8 mouse cellular contexts compared by ENCODE assay signal in genomic region chr4:136206033-136206893, GRCm38 (mm10). TPM values are rescaled to one million over a fixed set of nuclear protein-coding genes. Genes with fewer than 3 reads are reported as not detected.
DNase-seq lines count a peak whose midpoint lies in the region; ATAC-seq lines count a peak whose summit lies in the region.

Gene Asap3 (plus strand): TSS chr4:136206365.

- peaks cover 58% of the 10 kb centered on the region for H3K27me3 ChIP-seq in forebrain, embryonic 10.5 days (ENCODE audit: poor library complexity, severe bottlenecking)
- H3K27me3 ChIP-seq in heart, embryonic 15.5 days: 0 out of 2 replicates have a peak, but pooled peaks cover 3% of the 10 kb centered on the region
- peaks cover 92% of the 10 kb centered on the region for H3K27me3 ChIP-seq in liver, embryonic 15.5 days
- no peaks in the 10 kb centered on the region for H3K27me3 ChIP-seq in neural tube, embryonic 12.5 days (replicated peaks)

- H3K9ac ChIP-seq in heart, embryonic 15.5 days: peak within 1 kb of the TSS; percentile 69
- peak within 1 kb of the TSS; percentile 65 for H3K9ac ChIP-seq in liver, embryonic 15.5 days
- peak within 1 kb of the TSS; percentile 73 for H3K9ac ChIP-seq in neural tube, embryonic 12.5 days

- H3K27ac ChIP-seq in forebrain, embryonic 10.5 days: peak within 1 kb of the TSS; percentile 85
- H3K27ac ChIP-seq in heart, embryonic 15.5 days: peak within 1 kb of the TSS; percentile 43
- peak within 1 kb of the TSS; percentile 33 for H3K27ac ChIP-seq in liver, embryonic 15.5 days (replicated peaks)
- H3K27ac ChIP-seq in neural tube, embryonic 12.5 days: no peak within 1 kb of the TSS

- peak; percentile 79 for ATAC-seq in CD4-positive, CD25-positive, alpha-beta regulatory T cell, adult 4 months
- ATAC-seq in heart, embryonic 15.5 days (replicated peaks; ENCODE audit: insufficient number of reproducible peaks, insufficient read depth, low FRiP score, low read depth): peak; percentile 90
- peak; percentile 87 for ATAC-seq in liver, embryonic 15.5 days (ENCODE audit: insufficient read depth)
- peak; percentile 91 for ATAC-seq in neural tube, embryonic 12.5 days (ENCODE audit: low FRiP score, low read depth)

- H3K9me3 ChIP-seq in forebrain, embryonic 10.5 days: no peaks in the 10 kb centered on the region
- no peaks in the 10 kb centered on the region for H3K9me3 ChIP-seq in heart, embryonic 15.5 days (replicated peaks)
- H3K9me3 ChIP-seq in liver, embryonic 15.5 days (replicated peaks): no peaks in the 10 kb centered on the region
- no peaks in the 10 kb centered on the region for H3K9me3 ChIP-seq in neural tube, embryonic 12.5 days

- 1% methylated on average over 52 of the region's 54 CpGs for WGBS in forebrain, embryonic 10.5 days
- WGBS in heart, embryonic 15.5 days: under 1% methylated on average over 54 of the region's 54 CpGs
- under 1% methylated on average over 54 of the region's 54 CpGs for WGBS in liver, embryonic 15.5 days (ENCODE audit: insufficient replicate concordance)
- WGBS in neural tube, embryonic 12.5 days: under 1% methylated on average over 54 of the region's 54 CpGs

- peaks cover 36% of the 10 kb centered on the region for H3K4me1 ChIP-seq in forebrain, embryonic 10.5 days
- H3K4me1 ChIP-seq in heart, embryonic 15.5 days (replicated peaks): peaks cover 15% of the 10 kb centered on the region
- peaks cover 30% of the 10 kb centered on the region for H3K4me1 ChIP-seq in liver, embryonic 15.5 days (replicated peaks)
- peaks cover 8% of the 10 kb centered on the region for H3K4me1 ChIP-seq in neural tube, embryonic 12.5 days

- DNase-seq in c-Kit-negative CD71-positive TER-119-positive erythroid progenitor cells, embryonic 14.5 days (ENCODE audit: low read depth, low spot score): peak; percentile 80
- DNase-seq in forebrain, embryonic 10.5 days (ENCODE audit: extremely low spot score, low spot score): peak; percentile 100
- DNase-seq in kidney, postnatal 25 days: peak; percentile 99 to 100
- DNase-seq in telencephalon, adult 2 months (ENCODE audit: low read depth, low spot score): peak; percentile 59

- H3K4me3 ChIP-seq in forebrain, embryonic 10.5 days: peak within 1 kb of the TSS; percentile 74
- peak within 1 kb of the TSS; percentile 61 for H3K4me3 ChIP-seq in heart, embryonic 15.5 days
- peak within 1 kb of the TSS; percentile 62 for H3K4me3 ChIP-seq in liver, embryonic 15.5 days (replicated peaks)
- peak within 1 kb of the TSS; percentile 64 for H3K4me3 ChIP-seq in neural tube, embryonic 12.5 days

- H3K4me2 ChIP-seq in heart, embryonic 15.5 days: peak within 1 kb of the TSS; percentile 96
- peak within 1 kb of the TSS; percentile 95 for H3K4me2 ChIP-seq in liver, embryonic 15.5 days
- H3K4me2 ChIP-seq in neural tube, embryonic 12.5 days (replicated peaks): peak within 1 kb of the TSS; percentile 97

- H3K36me3 ChIP-seq in forebrain, embryonic 10.5 days (replicated peaks): no peaks in the 10 kb centered on the region
- H3K36me3 ChIP-seq in heart, embryonic 15.5 days: no peaks in the 10 kb centered on the region
- H3K36me3 ChIP-seq in liver, embryonic 15.5 days (replicated peaks): no peaks in the 10 kb centered on the region
- H3K36me3 ChIP-seq in neural tube, embryonic 12.5 days: no peaks in the 10 kb centered on the region

RNA-seq across cellular contexts. Expression of gene Asap3, which starts in this region (rescaled TPM):
- polyA plus RNA-seq in CD4-positive, CD25-positive, alpha-beta regulatory T cell, adult 4 months (2017; shearing (Covaris generic)): not detected
- 4.7 and 5.2 TPM in 2 replicates for polyA plus RNA-seq in forebrain, embryonic 10.5 days (2016; fragmentation: Nextera tagmentation; extraction: Ambion mirVana)
- 2.6 and 4.8 TPM in 2 replicates for polyA plus RNA-seq in heart, embryonic 15.5 days (2015; fragmentation: Nextera tagmentation; extraction: Ambion mirVana)
- polyA plus RNA-seq in liver, embryonic 15.5 days (2015; fragmentation: Nextera tagmentation; extraction: Ambion mirVana): 2.5 and 3.0 TPM in 2 replicates
- 10.4 and 11.4 TPM in 2 replicates for polyA plus RNA-seq in neural tube, embryonic 12.5 days (2016; fragmentation: Nextera tagmentation; extraction: Ambion mirVana)

Comparison
In these comparisons a context has a peak if more than half of its experiments do, and no peak if none do; other contexts are left out.
1. Peak in ATAC-seq in CD4-positive, CD25-positive, alpha-beta regulatory T cell, adult 4 months; RNA of the gene not detected or under 1 TPM.